11 mouse cellular contexts compared by ENCODE assay signal in the genomic region with DNA sequence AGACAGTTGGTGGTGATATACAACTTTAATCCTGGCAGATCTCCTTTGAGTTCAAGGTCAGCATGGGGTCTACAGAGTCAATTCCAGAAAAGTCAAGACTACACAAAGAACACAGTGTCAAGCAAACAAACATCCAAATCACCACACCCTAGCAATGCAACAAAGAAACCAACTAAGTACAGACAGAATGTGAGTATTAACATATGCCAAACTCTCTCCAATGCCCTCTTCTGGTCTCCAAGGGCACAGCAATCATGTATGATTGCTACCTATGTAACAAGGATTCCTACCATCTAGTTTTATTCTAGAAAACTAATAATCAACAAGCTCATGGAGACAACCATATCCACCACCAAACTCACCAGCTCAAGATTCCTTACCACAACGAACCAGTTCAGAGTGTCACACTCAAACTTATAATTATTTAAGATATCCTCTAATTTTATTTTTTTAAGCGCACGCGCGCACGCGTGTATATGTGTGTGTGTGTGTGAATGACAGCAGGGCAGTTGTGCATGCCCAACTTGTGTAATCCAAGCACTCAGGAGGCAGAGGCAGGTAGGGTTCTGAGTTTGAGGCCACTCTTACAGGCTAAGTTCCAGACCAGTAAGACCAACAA. TPM values are rescaled to one million over a fixed set of nuclear protein-coding genes. Genes with fewer than 3 reads are reported as not detected.
DNase-seq lines count a peak whose midpoint lies in the region; ATAC-seq and TF ChIP-seq lines count a peak whose summit lies in the region.
"Had no signal": no experiment of that assay in that cellular context is flagged by ENCODE, and none has a peak within 500 bp of the region (broad histone marks: within the 10 kb centered on the region; RNA-seq: fewer than 3 reads in every experiment).

No protein-coding gene starts in this region.

- intact Hi-C loops in heart, adult 2 months (cut with DNase I) = no loop called here

- H3K36me3 ChIP-seq in heart, adult 2 months (ENCODE audit: control insufficient read depth, insufficient read depth, low read length) = no peaks in the 10 kb centered on the region
- H3K36me3 ChIP-seq in heart, embryonic 11.5 days (ENCODE audit: control insufficient read depth, insufficient read depth, low read length) = peaks cover 12% of the 10 kb centered on the region
- H3K36me3 ChIP-seq in midbrain, embryonic 14.5 days (ENCODE audit: control insufficient read depth, insufficient read depth, low read length) = peaks cover 34% of the 10 kb centered on the region
- peaks cover 46% of the 10 kb centered on the region for H3K36me3 ChIP-seq in midbrain, embryonic 10.5 days

- H3K27ac ChIP-seq in heart, adult 2 months = no peak overlapping the region
- H3K27ac ChIP-seq in heart, embryonic 11.5 days (ENCODE audit: low read depth, low read length) = no peak overlapping the region
- no peak overlapping the region for H3K27ac ChIP-seq in midbrain, embryonic 14.5 days (replicated peaks; ENCODE audit: low read depth, low read length)
- no peak overlapping the region for H3K27ac ChIP-seq in midbrain, embryonic 10.5 days (replicated peaks)
- H3K27ac ChIP-seq: stomach, embryonic 15.5 days had no signal

- peaks cover 6% of the 10 kb centered on the region for H3K4me1 ChIP-seq in heart, adult 2 months (ENCODE audit: control insufficient read depth, insufficient read depth, low read length)
- H3K4me1 ChIP-seq in heart, embryonic 11.5 days (ENCODE audit: control insufficient read depth, insufficient read depth, low read length) = peaks cover 10% of the 10 kb centered on the region
- peaks cover 13% of the 10 kb centered on the region for H3K4me1 ChIP-seq in midbrain, embryonic 14.5 days (ENCODE audit: control insufficient read depth, insufficient read depth, low read length)
- H3K4me1 ChIP-seq in midbrain, embryonic 10.5 days = peaks cover 15% of the 10 kb centered on the region

- H3K9me3 ChIP-seq in heart, embryonic 11.5 days (replicated peaks; ENCODE audit: control insufficient read depth, low read length) = no peaks in the 10 kb centered on the region
- H3K9me3 ChIP-seq in midbrain, embryonic 14.5 days (ENCODE audit: control insufficient read depth, low read length) = no peaks in the 10 kb centered on the region
- no peaks in the 10 kb centered on the region for H3K9me3 ChIP-seq in midbrain, embryonic 10.5 days (replicated peaks)
- H3K9me3 ChIP-seq: stomach, embryonic 15.5 days had no signal

- WGBS in heart, adult 2 months = 95% methylated on average over 7 of the region's 7 CpGs
- WGBS in heart, embryonic 11.5 days (ENCODE audit: insufficient replicate concordance) = 95% methylated on average over 7 of the region's 7 CpGs
- 98% methylated on average over 7 of the region's 7 CpGs for WGBS in midbrain, embryonic 14.5 days
- WGBS in midbrain, embryonic 10.5 days = 98% methylated on average over 7 of the region's 7 CpGs

- no peak for TF ChIP-seq POLR2A in heart, adult 2 months (IDR thresholded peaks at IDR 0.05; ENCODE audit: insufficient read depth, low read depth, low read length)

- no peak for ATAC-seq in heart, embryonic 11.5 days (replicated peaks; ENCODE audit: insufficient number of reproducible peaks, low FRiP score, low TSS enrichment)
- no peak for ATAC-seq in midbrain, embryonic 14.5 days (ENCODE audit: low FRiP score, low TSS enrichment)

- no peaks in the 10 kb centered on the region for H3K27me3 ChIP-seq in heart, adult 2 months (ENCODE audit: control insufficient read depth, insufficient read depth, low read length)
- 0 out of 2 replicates have a peak, but pooled peaks cover 2% of the 10 kb centered on the region for H3K27me3 ChIP-seq in heart, embryonic 11.5 days (ENCODE audit: control insufficient read depth, insufficient read depth, low read length)
- H3K27me3 ChIP-seq in midbrain, embryonic 14.5 days (ENCODE audit: control insufficient read depth, insufficient read depth, low read length) = no peaks in the 10 kb centered on the region
- H3K27me3 ChIP-seq in midbrain, embryonic 10.5 days (ENCODE audit: low read depth, poor library complexity, severe bottlenecking) = no peaks in the 10 kb centered on the region
- H3K27me3 ChIP-seq: stomach, embryonic 15.5 days had no signal

- no peak for DNase-seq in heart, adult 2 months
- peak; percentile 34 for DNase-seq in midbrain, embryonic 14.5 days
- DNase-seq in midbrain, embryonic 10.5 days (ENCODE audit: low spot score) = no peak
- peak; percentile 36 for DNase-seq in T-cell, adult 2 months (ENCODE audit: low spot score)
- peak; percentile 44 for DNase-seq in retina, postnatal 1 day
- no peak for DNase-seq in spleen, postnatal 14 days (ENCODE audit: low spot score in 2 of 2)
- DNase-seq in adrenal gland, postnatal 4 days (ENCODE audit: low spot score in 2 of 2) = no peak
- DNase-seq: gastrocnemius, postnatal 25 days had no signal

- H3K79me2 ChIP-seq in heart, adult 2 months (replicated peaks; ENCODE audit: control insufficient read depth, insufficient read depth, low read length) = peaks cover 6% of the 10 kb centered on the region; the same call in 1 of the 2 replicates

- H3K4me3 ChIP-seq in heart, adult 2 months = no peak overlapping the region
- no peak overlapping the region for H3K4me3 ChIP-seq in heart, embryonic 11.5 days (ENCODE audit: low read depth, low read length)
- no peak overlapping the region for H3K4me3 ChIP-seq in midbrain, embryonic 14.5 days (replicated peaks; ENCODE audit: low read depth, low read length)
- H3K4me3 ChIP-seq in midbrain, embryonic 10.5 days = no peak overlapping the region
- H3K4me3 ChIP-seq: stomach, embryonic 15.5 days had no signal

- no peak for TF ChIP-seq EP300 in heart, adult 2 months (IDR thresholded peaks at IDR 0.05; ENCODE audit: insufficient read depth, low read depth, low read length)

- peak; percentile 61 for TF ChIP-seq CTCF in heart, adult 2 months (IDR thresholded peaks at IDR 0.05)

- no peak overlapping the region for H3K4me2 ChIP-seq in heart, embryonic 11.5 days
- no peak overlapping the region for H3K4me2 ChIP-seq in midbrain, embryonic 14.5 days (ENCODE audit: low read length)
- H3K4me2 ChIP-seq: stomach, embryonic 15.5 days had no signal

- H3K9ac ChIP-seq in heart, adult 2 months (ENCODE audit: low read depth, low read length) = no peak overlapping the region
- H3K9ac ChIP-seq in heart, embryonic 11.5 days (ENCODE audit: low read depth, low read length) = no peak overlapping the region
- no peak overlapping the region for H3K9ac ChIP-seq in midbrain, embryonic 14.5 days (replicated peaks; ENCODE audit: low read length)
- H3K9ac ChIP-seq: stomach, embryonic 15.5 days had no signal

RNA-seq across cellular contexts. Expression of a gene that starts 3.1 kb away (rescaled TPM):
- total RNA-seq in heart, adult 2 months (2021) = 10 to 100 TPM; 49.5 to 52.7 TPM
- 49.5 and 66.6 TPM in 2 replicates for polyA plus RNA-seq in heart, adult 2 months (2012; rRNA removed)
- polyA plus RNA-seq in heart, embryonic 11.5 days (2014; fragmentation: Nextera tagmentation; extraction: Ambion mirVana) = 193 and 203 TPM in 2 replicates
- 243 and 254 TPM in 2 replicates for polyA plus RNA-seq in midbrain, embryonic 14.5 days (2014; fragmentation: Nextera tagmentation; extraction: Ambion mirVana)
- polyA plus RNA-seq in midbrain, embryonic 10.5 days (2016; fragmentation: Nextera tagmentation; extraction: Ambion mirVana) = 323 and 376 TPM in 2 replicates
- total RNA-seq in adrenal gland, postnatal 4 days (2021) = 100 to 1,000 TPM in 1 of 2 experiments, 10 to 100 TPM in 1; 92.5 to 102 TPM

RNA-seq across cellular contexts. Expression of a gene that starts 10.6 kb away (rescaled TPM):
- total RNA-seq in heart, adult 2 months (2021) = 10 to 100 TPM; 21.4 to 27.7 TPM
- polyA plus RNA-seq in heart, adult 2 months (2012; rRNA removed) = 20.1 and 23.1 TPM in 2 replicates
- polyA plus RNA-seq in heart, embryonic 11.5 days (2014; fragmentation: Nextera tagmentation; extraction: Ambion mirVana) = 23.8 TPM in 2 replicates
- 39.7 and 51.0 TPM in 2 replicates for polyA plus RNA-seq in midbrain, embryonic 14.5 days (2014; fragmentation: Nextera tagmentation; extraction: Ambion mirVana)
- 34.3 and 37.7 TPM in 2 replicates for polyA plus RNA-seq in midbrain, embryonic 10.5 days (2016; fragmentation: Nextera tagmentation; extraction: Ambion mirVana)
- total RNA-seq in adrenal gland, postnatal 4 days (2021) = 10 to 100 TPM; 83.6 to 95.1 TPM

RNA-seq across cellular contexts. Expression of a gene that starts 14.7 kb away (rescaled TPM):
- not detected for total RNA-seq in heart, adult 2 months (2021)
- not detected in 2 replicates for polyA plus RNA-seq in heart, adult 2 months (2012; rRNA removed)
- polyA plus RNA-seq in heart, embryonic 11.5 days (2014; fragmentation: Nextera tagmentation; extraction: Ambion mirVana) = not detected in 2 replicates
- 0.04 TPM in 1 of 2 replicates, not detected in the other for polyA plus RNA-seq in midbrain, embryonic 14.5 days (2014; fragmentation: Nextera tagmentation; extraction: Ambion mirVana)
- polyA plus RNA-seq in midbrain, embryonic 10.5 days (2016; fragmentation: Nextera tagmentation; extraction: Ambion mirVana) = not detected in 2 replicates
- not detected for total RNA-seq in adrenal gland, postnatal 4 days (2021)
- total RNA-seq: gastrocnemius, postnatal 25 days had no signal
- polyA plus RNA-seq: intestine, embryonic 14.5 days; stomach, embryonic 15.5 days had no signal

RNA-seq across cellular contexts. Expression of a gene that starts 25.5 kb away (rescaled TPM):
- total RNA-seq in heart, adult 2 months (2021) = not detected
- not detected in 2 replicates for polyA plus RNA-seq in heart, adult 2 months (2012; rRNA removed)
- polyA plus RNA-seq in heart, embryonic 11.5 days (2014; fragmentation: Nextera tagmentation; extraction: Ambion mirVana) = not detected in 2 replicates
- 0.07 TPM in 1 of 2 replicates, not detected in the other for polyA plus RNA-seq in midbrain, embryonic 14.5 days (2014; fragmentation: Nextera tagmentation; extraction: Ambion mirVana)
- 0.10 TPM in 1 of 2 replicates, not detected in the other for polyA plus RNA-seq in midbrain, embryonic 10.5 days (2016; fragmentation: Nextera tagmentation; extraction: Ambion mirVana)
- total RNA-seq in adrenal gland, postnatal 4 days (2021) = 1 to 10 TPM; 3.5 to 3.8 TPM
- polyA plus RNA-seq: intestine, embryonic 14.5 days; stomach, embryonic 15.5 days had no signal

RNA-seq across cellular contexts. Expression of a gene that starts 56.6 kb away (rescaled TPM):
- total RNA-seq in heart, adult 2 months (2021) = 10 to 100 TPM; 18.9 to 24.3 TPM
- 18.6 and 20.3 TPM in 2 replicates for polyA plus RNA-seq in heart, adult 2 months (2012; rRNA removed)
- 80.9 and 81.0 TPM in 2 replicates for polyA plus RNA-seq in heart, embryonic 11.5 days (2014; fragmentation: Nextera tagmentation; extraction: Ambion mirVana)
- 28.3 and 36.9 TPM in 2 replicates for polyA plus RNA-seq in midbrain, embryonic 14.5 days (2014; fragmentation: Nextera tagmentation; extraction: Ambion mirVana)
- polyA plus RNA-seq in midbrain, embryonic 10.5 days (2016; fragmentation: Nextera tagmentation; extraction: Ambion mirVana) = 68.6 and 75.1 TPM in 2 replicates
- total RNA-seq in adrenal gland, postnatal 4 days (2021) = 10 to 100 TPM; 89.4 to 92.6 TPM

Comparison
In these comparisons a context has a peak if more than half of its experiments do, and no peak if none do; other contexts are left out.
1. DNase-seq: peak in midbrain, embryonic 14.5 days (single experiment), T-cell, adult 2 months (single experiment) and retina, postnatal 1 day (single experiment); none in heart, adult 2 months (0 of 2), midbrain, embryonic 10.5 days (single experiment), spleen, postnatal 14 days (0 of 2) and adrenal gland, postnatal 4 days (0 of 2).